Mouse (Mus musculus) common myeloid progenitor, adult 5-6 weeks (primary cell): ENCODE data around the gene Odc1. TPM values are rescaled to one million over a fixed set of nuclear protein-coding genes. Genes with fewer than 3 reads are reported as not detected.
A peak's percentile ranks its signal among the peaks of the same experiment; 100 is the strongest.
"Not testable (repeated sequence)": the region's sequence is repeated elsewhere in the genome, so short reads cannot be mapped to it uniquely, and the experiment has no call there.

ENCODE experiments used
- ATAC-seq: replicated peaks from 2 replicates; pipeline ENCODE4 v1.8.0; 2016; ENCODE audit warnings: low read depth, mild to moderate bottlenecking, moderate TSS enrichment, inconsistent platforms; ENCODE audit not compliant: poor library complexity, severe bottlenecking
- total RNA-seq: library from RNA; stranded (forward); fragments of 200-1000, 187-1606 nt; gene quantifications from 2 replicates; pipeline ENCODE4 v1.2.3, GENCODE M21; 2017

Odc1 gene
- 383 and 403 TPM in 2 replicates for total RNA-seq

DNA sequence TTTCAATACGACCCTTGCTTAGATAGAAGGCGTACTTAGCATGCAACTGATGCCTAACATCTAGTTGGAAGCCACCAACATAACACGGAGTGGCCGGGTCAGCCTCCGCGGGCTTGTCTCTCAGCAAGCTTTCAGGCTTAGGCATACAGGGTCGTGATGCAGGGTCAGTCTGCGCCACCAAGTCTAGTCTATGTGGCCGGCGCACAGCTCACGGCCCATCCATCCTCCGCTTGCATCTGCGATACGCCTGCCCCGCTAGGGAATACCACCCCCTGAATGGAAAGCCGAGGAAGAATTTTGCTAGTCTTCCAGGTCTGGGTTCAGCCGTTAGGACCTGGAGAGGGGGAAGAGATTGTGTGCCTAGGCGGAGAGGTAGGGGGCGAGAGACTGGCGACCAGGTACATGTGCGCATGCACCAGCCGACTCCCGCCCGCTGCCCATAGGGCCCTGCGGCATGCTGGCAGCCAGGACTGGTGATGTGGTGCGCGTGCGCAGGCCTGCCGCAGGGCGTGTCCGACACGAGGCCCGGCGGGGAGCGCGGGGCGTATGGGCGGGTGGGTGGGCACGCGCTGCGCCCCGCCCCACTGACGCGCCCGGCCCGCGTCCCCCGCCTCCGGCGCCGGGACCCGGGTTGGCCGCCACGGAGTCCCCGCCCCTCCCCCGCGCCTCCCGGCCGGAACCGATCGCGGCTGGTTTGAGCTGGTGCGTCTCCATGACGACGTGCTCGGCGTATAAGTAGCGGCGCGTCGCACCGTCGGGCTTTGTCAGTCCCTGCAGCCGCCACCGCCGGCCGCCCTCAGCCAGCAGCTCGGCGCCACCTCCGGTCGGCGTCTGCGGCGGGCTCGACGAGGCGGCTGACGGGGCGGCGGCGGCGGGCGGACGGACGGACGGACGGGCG is at the start of gene Odc1:
Gene Odc1, plus strand, starts transcription at position 586 of the 898 bp plus-strand sequence.
- peak; percentile 82 for ATAC-seq

- peak; percentile 82 for ATAC-seq
Observed at GRCm38 (mm10) chr12:17494809-17495208, 49.8 kb upstream of the Odc1 start.

DNA sequence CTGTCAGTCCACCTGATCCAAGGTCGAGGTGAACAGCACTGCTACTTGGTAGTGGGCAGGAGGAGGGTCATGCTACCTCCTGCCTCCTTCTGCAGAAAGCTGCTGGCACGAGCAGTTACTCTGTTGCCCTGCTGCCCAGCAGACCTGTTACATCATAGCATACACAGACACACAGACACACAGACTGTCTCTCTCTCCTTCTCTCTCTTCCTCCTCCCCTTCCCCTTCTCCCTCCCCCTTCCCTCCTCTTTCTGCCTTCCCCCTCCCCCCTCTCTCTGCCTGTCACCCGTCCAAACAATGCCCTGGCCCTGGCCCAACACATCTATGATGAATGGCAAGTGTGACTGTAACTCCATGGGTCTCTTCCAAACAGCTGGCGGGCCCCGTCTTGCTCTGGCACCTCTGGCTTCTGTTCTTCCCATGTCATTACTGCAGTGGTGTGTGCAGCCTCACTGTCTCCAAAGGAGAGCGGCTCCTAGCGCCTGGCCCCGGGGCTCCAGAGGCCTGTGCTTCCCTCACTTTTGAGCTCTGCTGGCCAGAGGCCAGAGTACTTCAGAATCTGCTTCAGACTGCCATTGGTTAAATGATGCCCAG is 48.6 kb upstream of the Odc1 start:
- peak; percentile 35; the same call in 1 of the 2 replicates for ATAC-seq

- ATAC-seq = peak; percentile 24
Observed at GRCm38 (mm10) chr12:17505620-17506074, 38.9 kb upstream of the Odc1 start.

DNA sequence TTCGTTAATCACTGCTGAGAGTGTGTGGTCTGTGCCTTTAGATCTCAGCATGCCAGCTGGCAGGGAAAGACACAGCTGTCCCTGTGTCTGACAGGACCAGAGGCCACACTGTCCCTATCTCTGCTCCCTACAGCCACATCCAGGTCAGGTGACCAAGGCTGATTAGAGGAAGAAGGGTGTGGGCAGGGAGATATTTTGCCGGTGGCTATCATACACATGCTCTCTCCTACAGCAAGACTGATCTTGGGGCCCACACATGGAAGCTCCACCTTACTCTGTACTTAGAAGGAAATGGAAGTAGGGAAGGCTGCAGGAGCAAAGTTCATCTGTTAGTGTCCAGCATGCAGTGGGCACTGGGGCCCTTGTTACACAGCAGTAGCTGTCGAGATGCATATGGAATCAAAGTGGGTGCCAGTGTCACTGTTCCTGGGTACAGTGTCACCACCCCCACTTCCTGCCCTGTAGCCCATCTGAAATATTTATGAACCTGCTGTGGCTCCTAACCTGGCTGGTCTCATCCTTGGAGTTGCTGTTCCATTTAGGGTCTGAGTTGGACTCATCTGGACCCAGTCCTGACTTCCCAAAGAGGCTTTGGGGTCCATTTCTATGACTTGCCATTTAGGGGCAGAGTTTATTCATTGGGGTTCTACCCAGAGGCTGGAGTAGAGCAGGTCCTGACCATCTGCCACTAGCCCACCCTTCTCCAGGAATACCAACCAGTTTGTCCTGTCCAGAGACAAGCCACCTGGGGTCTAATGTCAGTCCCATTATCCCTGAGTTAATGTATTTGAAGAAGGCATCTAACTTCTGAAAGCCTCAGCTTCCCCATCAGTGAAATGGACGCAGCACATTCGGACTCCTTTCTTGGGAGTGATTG is 38.2 kb upstream of the Odc1 start:
- ATAC-seq = peak; percentile 69

DNA sequence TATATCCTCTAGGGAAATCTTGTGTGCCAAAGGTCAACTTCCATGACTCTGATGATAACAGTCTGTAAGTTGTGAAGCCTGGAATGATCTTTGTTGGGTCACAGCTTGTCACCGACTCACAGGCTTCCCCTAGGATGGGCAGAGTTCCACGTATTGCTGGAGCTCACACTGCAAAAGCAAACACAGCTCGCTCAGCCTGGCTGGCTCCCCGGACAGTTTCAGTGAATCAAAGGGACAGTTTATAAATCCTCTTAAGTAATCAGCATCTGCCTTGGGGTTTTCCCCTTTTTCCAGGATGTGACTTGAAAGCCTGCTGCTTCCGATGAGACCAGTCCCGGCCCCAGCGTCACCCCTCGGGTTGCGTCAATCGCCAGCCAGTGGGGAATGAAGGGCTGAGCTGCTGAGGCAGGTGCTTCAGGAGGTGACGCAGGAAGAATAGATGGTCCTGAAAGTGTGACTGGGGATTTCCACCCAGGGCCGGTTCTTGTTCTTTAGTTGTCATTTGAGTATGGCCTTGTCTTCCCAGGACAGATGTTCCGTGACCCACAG is 37.5 kb upstream of the Odc1 start:
- ATAC-seq = peak; percentile 66

- no peak for ATAC-seq
Observed at GRCm38 (mm10) chr12:17509310-17509709, 35.3 kb upstream of the Odc1 start.

- no peak; the same call in 1 of the 2 replicates for ATAC-seq
Observed at GRCm38 (mm10) chr12:17510158-17510557, 34.4 kb upstream of the Odc1 start.

GRCm38 (mm10) chr12:17511019-17511418 is 33.6 kb upstream of the Odc1 start:
- ATAC-seq = no peak

GRCm38 (mm10) chr12:17529180-17529579 is 15.4 kb upstream of the Odc1 start:
- no peak for ATAC-seq

GRCm38 (mm10) chr12:17529726-17530125 is 14.9 kb upstream of the Odc1 start:
- ATAC-seq = peak; percentile 39

GRCm38 (mm10) chr12:17530825-17531224 is 13.8 kb upstream of the Odc1 start:
- ATAC-seq = peak; percentile 77

DNA sequence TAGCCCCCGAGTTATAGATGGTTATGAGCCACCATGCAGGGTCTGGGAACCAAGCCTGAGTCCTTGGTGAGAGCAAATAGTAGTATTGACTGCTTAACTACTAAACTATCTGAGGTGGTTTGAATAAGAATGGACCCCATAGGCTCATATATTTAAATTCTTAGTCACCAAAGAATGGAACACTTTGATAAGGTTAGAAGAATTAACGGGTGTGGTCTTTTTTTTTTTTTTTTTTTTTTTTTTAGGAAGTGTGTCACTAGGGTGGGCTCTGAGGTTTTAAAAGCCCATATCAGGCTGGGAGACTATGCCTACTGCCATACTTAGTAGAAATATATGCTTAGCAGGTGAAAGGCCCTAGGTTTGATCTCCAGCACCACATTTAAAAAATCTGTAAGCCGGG is 8.4 kb upstream of the Odc1 start:
- ATAC-seq = no peak

DNA sequence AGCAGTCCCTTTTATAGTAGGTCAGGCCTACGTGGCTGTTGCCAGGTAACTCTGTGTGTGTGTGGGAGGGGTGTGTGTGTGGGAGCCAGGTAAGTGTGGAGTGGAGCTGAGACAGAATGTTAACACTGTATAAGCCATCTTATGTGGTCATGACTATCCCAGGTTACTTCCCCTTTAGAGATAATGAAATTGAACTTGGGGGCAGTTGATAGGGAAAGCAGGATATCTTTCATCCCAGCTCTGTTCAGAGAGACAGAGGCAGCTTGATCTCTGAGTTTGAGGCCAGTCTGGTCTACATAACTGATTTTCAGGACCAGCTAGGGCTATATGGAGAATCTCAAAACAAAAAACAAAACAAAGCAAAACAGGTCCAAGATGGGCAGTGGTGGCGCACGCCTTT is 7.4 kb upstream of the Odc1 start:
- no peak for ATAC-seq

- peak; percentile 68 for ATAC-seq
Observed at GRCm38 (mm10) chr12:17538087-17538486, 6.5 kb upstream of the Odc1 start.

DNA sequence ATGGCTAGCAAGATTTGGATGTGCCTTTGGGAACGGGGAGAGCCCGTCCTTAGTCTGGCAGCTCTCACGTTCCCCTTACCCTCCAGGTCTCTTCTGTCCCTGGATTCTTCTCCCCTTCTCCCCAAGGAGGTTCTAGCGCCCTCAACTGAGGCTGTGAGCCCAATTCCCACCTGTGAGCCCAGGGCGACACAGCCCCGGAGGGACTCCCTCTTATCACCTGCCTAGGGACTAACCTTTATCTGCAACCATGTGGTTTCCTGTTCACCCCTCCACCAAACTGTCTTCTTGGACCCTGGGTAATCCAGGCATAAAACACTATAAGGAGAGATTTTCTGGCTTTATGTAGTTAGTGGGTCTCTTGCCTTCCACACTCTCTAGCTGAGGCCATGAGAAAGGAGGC is 5.6 kb upstream of the Odc1 start:
- 0 out of 2 replicates have a peak, but pooled peaks have one; percentile 15 for ATAC-seq

DNA sequence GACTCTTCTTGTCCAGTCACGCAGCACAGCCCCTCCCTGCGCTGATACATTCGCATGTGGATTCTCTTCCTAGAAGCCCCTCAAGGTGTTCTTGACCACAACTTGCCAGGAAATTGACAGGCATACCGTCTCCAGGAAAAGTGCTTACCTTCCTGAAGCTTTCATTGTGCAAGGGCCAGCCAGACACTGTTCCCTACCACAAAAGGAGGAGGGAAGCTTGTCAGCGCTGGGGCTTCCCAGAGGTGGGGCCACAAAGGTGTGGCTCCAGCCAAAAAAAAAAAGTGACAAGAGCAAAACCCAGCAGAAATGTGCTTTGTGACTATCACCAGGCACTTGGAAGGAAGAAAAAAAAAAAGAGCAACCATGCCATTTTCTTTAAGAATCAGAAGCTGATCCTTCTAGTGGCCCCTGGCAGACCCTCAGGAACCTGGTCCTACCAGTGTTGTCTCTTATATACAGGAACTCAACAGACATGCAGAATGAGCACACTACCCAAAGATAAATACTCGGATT is 4.5 kb upstream of the Odc1 start:
- ATAC-seq = no peak

GRCm38 (mm10) chr12:17545107-17545571 is 545 bp downstream of the Odc1 start:
- peak; percentile 24 for ATAC-seq

GRCm38 (mm10) chr12:17545884-17546283 is 1.3 kb downstream of the Odc1 start:
- no peak for ATAC-seq

- ATAC-seq = not testable (repeated sequence)
Observed at GRCm38 (mm10) chr12:17547552-17547951, 3.0 kb downstream of the Odc1 start.
